Mouse (Mus musculus) liver, embryonic 14.5 days (tissue): ENCODE measurements around the gene Rnf19b. TPM values are rescaled to one million over a fixed set of nuclear protein-coding genes. Genes with fewer than 3 reads are reported as not detected.

Experiments
- ATAC-seq: fragments of 200-750 bp; cut with Nextera tagmentation; 2 replicates; pipeline ENCODE4 v1.8.0; 2017; ENCODE audit warnings: moderate number of reproducible peaks, mild to moderate bottlenecking, moderate library complexity; ENCODE audit not compliant: insufficient read depth
- DNase-seq, 3 experiments: peaks; one replicate each; pipeline ENCODE4 v3.0.0-alpha.2; 2012 to 2013; ENCODE audit warnings: low read depth in 3 of 3, low spot score in 3 of 3
- H3K27ac ChIP-seq: fragments of 300-500 bp; sonication (generic); 2 replicates; pipeline ENCODE4 v1.5.1; 2014; ENCODE audit warnings: moderate library complexity, mild to moderate bottlenecking, control low read depth, inconsistent platforms
- H3K27me3 ChIP-seq: fragments of 300-500 bp; sonication (generic); 2 replicates; pipeline ENCODE4 v1.6.1; 2014; ENCODE audit warnings: mild to moderate bottlenecking, low read length, moderate library complexity; ENCODE audit not compliant: control insufficient read depth, insufficient read depth
- H3K36me3 ChIP-seq: fragments of 300-500 bp; sonication (generic); replicated peaks from 2 replicates; pipeline ENCODE4 v1.6.1; 2014; ENCODE audit warnings: low read depth; ENCODE audit not compliant: control insufficient read depth, insufficient read depth
- H3K4me1 ChIP-seq, 2 experiments: fragments of 200-500 bp in 1 of 2; fragments of 300-500 bp in 1 of 2; sonication (generic) in 1 of 2; replicated peaks; 2 replicates each; pipeline ENCODE4 v1.6.1; 2012 to 2014; ENCODE audit warnings: antibody characterized with exemption in 1 of 2, inconsistent platforms in 1 of 2, low read length in 1 of 2; ENCODE audit not compliant: control insufficient read depth in 2 of 2, insufficient read depth in 2 of 2
- H3K4me2 ChIP-seq: fragments of 300-500 bp; sonication (generic); 2 replicates; pipeline ENCODE4 v1.6.1; 2014; ENCODE audit warnings: low read depth, mild to moderate bottlenecking, control low read depth, moderate library complexity
- H3K4me3 ChIP-seq, 2 experiments: fragments of 200-500 bp in 1 of 2; fragments of 300-500 bp in 1 of 2; sonication (generic) in 1 of 2; 2 replicates each; pipeline ENCODE4 v1.5.1; 2012 to 2014; ENCODE audit warnings: low read depth in 2 of 2, low read length in 2 of 2, mild to moderate bottlenecking in 2 of 2, control low read depth in 1 of 2, inconsistent platforms in 1 of 2, moderate library complexity in 1 of 2; ENCODE audit not compliant: insufficient read depth in 1 of 2
- H3K9ac ChIP-seq: fragments of 300-500 bp; sonication (generic); replicated peaks from 2 replicates; pipeline ENCODE4 v1.6.1; 2014; ENCODE audit warnings: mild to moderate bottlenecking, control low read depth, moderate library complexity
- H3K9me3 ChIP-seq: fragments of 300-500 bp; sonication (generic); 2 replicates; pipeline ENCODE4 v1.6.1; 2016; ENCODE audit warnings: low read length, mixed read lengths; ENCODE audit not compliant: control insufficient read depth
- CTCF ChIP-seq: IDR thresholded peaks from 2 replicates; pipeline ENCODE4 v1.5.1; 2016; ENCODE audit warnings: antibody characterized with exemption, low read depth, control low read depth
- EP300 ChIP-seq: IDR thresholded peaks from 2 replicates; pipeline ENCODE4 v1.6.1; 2016; ENCODE audit warnings: antibody characterized with exemption, low read depth
- WGBS: fragments of 180-500 bp; shearing (Covaris S2); extraction: QIAGEN DNeasy Blood & Tissue Kit; methylation state at CpG from one replicate; pipeline ENCODE4 v1.1.7; 2014; ENCODE audit not compliant: insufficient replicate concordance; 5-methylcytosine and 5-hydroxymethylcytosine counted together
- polyA plus RNA-seq, 2 experiments: library from polyadenylated mRNA; depleted of rRNA in 1 of 2; stranded (reverse) in 1 of 2; unstranded in 1 of 2; fragments of >200 nt; fragmentation: Nextera tagmentation in 1 of 2; extraction: Ambion mirVana in 1 of 2; gene quantifications; 2 replicates each; pipeline versions ENCODE4 v1.2.1 to v1.2.3; 2012 to 2014

The Rnf19b gene
- polyA plus RNA-seq, 2 experiments = 4.0 to 11.2 TPM

DNA sequence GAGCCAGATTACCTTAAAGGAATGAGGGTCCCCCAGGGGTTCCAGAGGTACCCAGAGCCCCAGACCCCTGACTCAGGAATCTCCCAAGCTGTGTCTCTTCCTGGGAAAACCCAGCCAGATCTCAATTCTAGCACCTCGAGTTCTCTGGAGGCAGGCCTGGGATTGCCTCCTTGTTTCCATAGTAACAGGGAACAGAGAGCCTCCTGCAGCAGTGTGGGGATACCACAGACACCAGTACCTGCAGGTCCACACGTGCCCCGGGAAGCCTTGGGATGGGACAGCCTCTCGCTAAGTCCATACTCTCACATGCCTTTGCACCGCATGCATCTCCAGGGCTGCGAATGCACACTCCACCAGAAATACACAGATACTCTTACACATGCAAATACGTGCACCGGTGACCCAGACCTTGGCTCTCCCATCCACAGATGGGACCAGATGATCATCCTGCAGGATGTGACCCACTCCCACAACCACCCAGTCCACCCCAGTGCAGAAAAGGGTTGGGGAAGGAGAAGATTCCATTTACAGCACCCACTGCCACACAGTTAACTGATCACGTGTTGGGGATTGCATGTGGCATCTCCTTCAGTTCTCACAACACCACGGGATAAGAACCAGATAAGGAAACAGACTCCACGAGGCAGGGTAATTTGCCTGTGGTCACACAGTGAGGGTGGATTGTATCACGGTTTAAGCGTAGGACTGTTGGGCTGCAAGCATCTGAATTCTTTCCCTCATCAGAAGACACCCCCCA is 70.7 kb downstream of the Rnf19b start:
- ATAC-seq (no peak), DNase-seq (no peak)
- Histone ChIP-seq H3K27me3 (peaks cover 25% of the 10 kb centered on the region), H3K4me1 (peaks cover 0 to 8% of the 10 kb centered on the region in 2 experiments; a peak in 2 of 4 replicates), H3K36me3 (no peaks in the 10 kb centered on the region), H3K4me2 (no peak overlapping the region), H3K4me3 (no peak overlapping the region), H3K9ac (no peak overlapping the region), H3K27ac (no peak overlapping the region), H3K9me3 (no peaks in the 10 kb centered on the region)
- no peak for TF ChIP-seq CTCF
- TF ChIP-seq EP300 = no peak
- 42% methylated on average over 13 of the region's 13 CpGs for WGBS

- Histone ChIP-seq H3K27ac (no peak overlapping the region), H3K4me1 (peaks cover 0 to 8% of the 10 kb centered on the region in 2 experiments; a peak in 2 of 4 replicates), H3K9me3 (no peaks in the 10 kb centered on the region), H3K4me3 (no peak overlapping the region), H3K27me3 (peaks cover 24% of the 10 kb centered on the region), H3K36me3 (no peaks in the 10 kb centered on the region), H3K4me2 (no peak overlapping the region), H3K9ac (no peak overlapping the region)
- TF ChIP-seq EP300 = no peak
- no peak for TF ChIP-seq CTCF
- WGBS = 47% methylated on average over 9 of the region's 9 CpGs
- DNase-seq (no peak), ATAC-seq (no peak)
Measured at GRCm38 (mm10) chr4:129129387-129129786, 71.3 kb downstream of the Rnf19b start.

DNA sequence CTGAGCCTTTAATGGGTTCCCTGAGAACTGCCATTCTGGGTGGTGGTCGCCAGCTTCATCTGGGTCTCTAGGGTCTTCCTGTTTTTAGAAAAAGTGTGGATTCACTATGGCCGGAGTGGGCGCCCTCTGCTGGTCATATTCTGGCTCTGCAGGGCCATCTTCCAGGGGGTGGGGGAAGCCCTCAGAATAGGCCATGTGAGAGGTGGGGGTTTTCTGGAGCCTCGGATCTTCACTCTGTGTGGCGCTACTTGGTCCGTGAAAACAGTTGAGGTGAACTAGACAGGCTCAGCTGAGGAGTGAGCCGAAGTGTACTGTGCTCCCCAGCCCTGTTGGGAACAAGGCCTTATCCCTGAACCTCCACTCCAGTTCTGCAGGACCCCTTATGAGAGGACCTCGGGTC is 72.1 kb downstream of the Rnf19b start:
- Histone ChIP-seq H3K4me1 (peaks cover 0 to 8% of the 10 kb centered on the region in 2 experiments; a peak in 2 of 4 replicates), H3K9ac (no peak overlapping the region), H3K27ac (no peak overlapping the region), H3K4me2 (peak overlapping the region; percentile 40), H3K36me3 (no peaks in the 10 kb centered on the region), H3K4me3 (no peak overlapping the region), H3K9me3 (no peaks in the 10 kb centered on the region), H3K27me3 (peaks cover 26% of the 10 kb centered on the region)
- WGBS = under 1% methylated on average over 8 of the region's 8 CpGs
- no peak for DNase-seq
- no peak for ATAC-seq
- no peak for TF ChIP-seq EP300
- TF ChIP-seq CTCF = peak; percentile 88

GRCm38 (mm10) chr4:129130755-129131303 is 72.8 kb downstream of the Rnf19b start:
- Histone ChIP-seq H3K4me2 (peak overlapping the region; percentile 40), H3K36me3 (no peaks in the 10 kb centered on the region), H3K9ac (no peak overlapping the region), H3K27me3 (peaks cover 30% of the 10 kb centered on the region), H3K4me3 (no peak overlapping the region), H3K9me3 (no peaks in the 10 kb centered on the region), H3K4me1 (peaks cover 0 to 5% of the 10 kb centered on the region in 2 experiments; a peak in 2 of 4 replicates), H3K27ac (no peak overlapping the region)
- WGBS = 5% methylated on average over 17 of the region's 17 CpGs
- ATAC-seq = no peak
- DNase-seq = no peak
- TF ChIP-seq EP300 = no peak
- no peak for TF ChIP-seq CTCF

GRCm38 (mm10) chr4:129134799-129135585 is 76.9 kb downstream of the Rnf19b start:
- H3K4me2 ChIP-seq = 0 out of 2 replicates have a peak overlapping the region, but pooled peaks have one; percentile 21
- no peak overlapping the region for H3K9ac ChIP-seq
- 7% methylated on average over 15 of the region's 15 CpGs for WGBS
- no peak for DNase-seq
- H3K27me3 ChIP-seq = peaks cover 51% of the 10 kb centered on the region
- H3K4me3 ChIP-seq = no peak overlapping the region
- H3K4me1 ChIP-seq = peaks cover 12 to 23% of the 10 kb centered on the region in 2 experiments
- no peaks in the 10 kb centered on the region for H3K9me3 ChIP-seq
- TF ChIP-seq CTCF = peak; percentile 94
- no peak for TF ChIP-seq EP300
- ATAC-seq = no peak
- no peak overlapping the region for H3K27ac ChIP-seq
- no peaks in the 10 kb centered on the region for H3K36me3 ChIP-seq

Other genes with a start within 250 kb of the Rnf19b start
- gene Trim62, start 174.7 kb upstream of the Rnf19b start, polyA plus RNA-seq (2012; rRNA removed) = 0.25 TPM in 2 replicates
- gene Trim62, start 174.7 kb upstream of the Rnf19b start, polyA plus RNA-seq (2014; fragmentation: Nextera tagmentation; extraction: Ambion mirVana) = 0.24 and 0.30 TPM in 2 replicates
- gene Azin2, start 95.8 kb upstream of the Rnf19b start, polyA plus RNA-seq (2012; rRNA removed) = 0.47 and 0.62 TPM in 2 replicates
- gene Azin2, start 95.8 kb upstream of the Rnf19b start, polyA plus RNA-seq (2014; fragmentation: Nextera tagmentation; extraction: Ambion mirVana) = 0.27 and 0.59 TPM in 2 replicates
- gene Ak2, start 66.3 kb upstream of the Rnf19b start, polyA plus RNA-seq (2012; rRNA removed) = 44.6 and 68.3 TPM in 2 replicates
- 94.0 and 101 TPM in 2 replicates for gene Ak2, start 66.3 kb upstream of the Rnf19b start, polyA plus RNA-seq (2014; fragmentation: Nextera tagmentation; extraction: Ambion mirVana)
- gene Tmem54, start 47.3 kb downstream of the Rnf19b start, polyA plus RNA-seq (2012; rRNA removed) = 1.2 and 1.4 TPM in 2 replicates
- gene Tmem54, start 47.3 kb downstream of the Rnf19b start, polyA plus RNA-seq (2014; fragmentation: Nextera tagmentation; extraction: Ambion mirVana) = 1.1 and 1.3 TPM in 2 replicates
- 2.0 and 2.1 TPM in 2 replicates for gene Hpca, start 63.8 kb downstream of the Rnf19b start, polyA plus RNA-seq (2012; rRNA removed)
- 0.23 and 0.28 TPM in 2 replicates for gene Hpca, start 63.8 kb downstream of the Rnf19b start, polyA plus RNA-seq (2014; fragmentation: Nextera tagmentation; extraction: Ambion mirVana)
- gene Fndc5, start 78.7 kb downstream of the Rnf19b start, polyA plus RNA-seq (2012; rRNA removed) = 0.36 and 0.56 TPM in 2 replicates
- 0.30 and 0.99 TPM in 2 replicates for gene Fndc5, start 78.7 kb downstream of the Rnf19b start, polyA plus RNA-seq (2014; fragmentation: Nextera tagmentation; extraction: Ambion mirVana)
- 12.2 and 12.5 TPM in 2 replicates for gene S100pbp, start 131.5 kb downstream of the Rnf19b start, polyA plus RNA-seq (2012; rRNA removed)
- 4.5 and 4.8 TPM in 2 replicates for gene S100pbp, start 131.5 kb downstream of the Rnf19b start, polyA plus RNA-seq (2014; fragmentation: Nextera tagmentation; extraction: Ambion mirVana)
- 17.3 and 28.7 TPM in 2 replicates for gene Yars, start 131.5 kb downstream of the Rnf19b start, polyA plus RNA-seq (2012; rRNA removed)
- 53.2 and 59.8 TPM in 2 replicates for gene Yars, start 131.5 kb downstream of the Rnf19b start, polyA plus RNA-seq (2014; fragmentation: Nextera tagmentation; extraction: Ambion mirVana)
- gene C77080, start 203.1 kb downstream of the Rnf19b start, polyA plus RNA-seq (2012; rRNA removed) = 1.2 and 1.5 TPM in 2 replicates
- 0.74 and 0.91 TPM in 2 replicates for gene C77080, start 203.1 kb downstream of the Rnf19b start, polyA plus RNA-seq (2014; fragmentation: Nextera tagmentation; extraction: Ambion mirVana)
- gene Sync, start 229.3 kb downstream of the Rnf19b start, polyA plus RNA-seq (2012; rRNA removed) = 0.01 and 0.03 TPM in 2 replicates
- gene Sync, start 229.3 kb downstream of the Rnf19b start, polyA plus RNA-seq (2014; fragmentation: Nextera tagmentation; extraction: Ambion mirVana) = 0.08 TPM in 1 of 2 replicates, not detected in the other